Mouse (Mus musculus) urinary bladder, postnatal 4 days (tissue): ENCODE measurements at regions not wholly inside any gene's neighbourhood (a gene's known extent, or its start where the extent isn't known, plus 50 kb on each side); places are given as distances from the start of the nearest gene placed in this dataset.

Experiments used
- DNase-seq, 2 experiments: peaks; one replicate each; pipeline ENCODE4 v3.0.0; 2021 to 2022; ENCODE audit warnings: low spot score in 2 of 2

GRCm38 (mm10) chr11:44027046-44027445, 126.0 kb upstream of the Adra1b start:
- DNase-seq, result no peak

- no peak for DNase-seq
Measured at GRCm38 (mm10) chr11:44046083-44046482, 145.1 kb upstream of the Adra1b start.

GRCm38 (mm10) chr11:44049253-44049976, 148.4 kb upstream of the Adra1b start:
- DNase-seq, result no peak

- no peak for DNase-seq
Measured at GRCm38 (mm10) chr11:44052481-44052880, 151.5 kb upstream of the Adra1b start.

GRCm38 (mm10) chr11:44062446-44062845, 161.4 kb upstream of the Adra1b start:
- DNase-seq, result no peak

GRCm38 (mm10) chr11:44066176-44066575, 165.2 kb upstream of the Adra1b start:
- DNase-seq, result no peak

GRCm38 (mm10) chr11:44083716-44084115, 182.7 kb upstream of the Adra1b start:
- no peak for DNase-seq

- DNase-seq, result no peak
Measured at GRCm38 (mm10) chr11:44086951-44087350, 185.9 kb upstream of the Adra1b start.

- DNase-seq, result no peak
Measured at GRCm38 (mm10) chr11:44089514-44089913, 188.5 kb upstream of the Adra1b start.

- no peak for DNase-seq
Measured at GRCm38 (mm10) chr11:44095280-44095679, 194.3 kb upstream of the Adra1b start.

GRCm38 (mm10) chr11:44103188-44103840, 202.3 kb upstream of the Adra1b start:
- DNase-seq, result no peak

- no peak for DNase-seq
Measured at GRCm38 (mm10) chr11:44103841-44104191, 202.8 kb upstream of the Adra1b start.

- no peak for DNase-seq
Measured at GRCm38 (mm10) chr11:44106231-44106630, 205.2 kb upstream of the Adra1b start.

GRCm38 (mm10) chr11:44111525-44111924, 210.5 kb upstream of the Adra1b start:
- DNase-seq, result no peak

- DNase-seq, result no peak
Measured at GRCm38 (mm10) chr11:44127088-44127487, 226.1 kb upstream of the Adra1b start.

- DNase-seq, result no peak
Measured at GRCm38 (mm10) chr11:44128481-44128880, 227.5 kb upstream of the Adra1b start.

- DNase-seq, result no peak
Measured at GRCm38 (mm10) chr11:44133244-44133643, 232.2 kb upstream of the Adra1b start.

GRCm38 (mm10) chr11:44136024-44136423, 235.0 kb upstream of the Adra1b start:
- DNase-seq, result no peak

- no peak for DNase-seq
Measured at GRCm38 (mm10) chr11:44142996-44143395, 242.0 kb upstream of the Adra1b start.

- no peak for DNase-seq
Measured at GRCm38 (mm10) chr11:44144477-44144876, 243.5 kb upstream of the Adra1b start.

- no peak for DNase-seq
Measured at GRCm38 (mm10) chr11:44146419-44146818, 245.4 kb upstream of the Adra1b start.

GRCm38 (mm10) chr11:44153576-44153975, 246.3 kb upstream of the Il12b start:
- no peak for DNase-seq

- no peak for DNase-seq
Measured at GRCm38 (mm10) chr11:44155591-44155990, 244.3 kb upstream of the Il12b start.

- DNase-seq, result no peak
Measured at GRCm38 (mm10) chr11:44156081-44156480, 243.8 kb upstream of the Il12b start.
